Mouse (Mus musculus): ENCODE data around the gene Tspan31. TPM values are rescaled to one million over a fixed set of nuclear protein-coding genes. Genes with fewer than 3 reads are reported as not detected.

Gene Tspan31
- 10 to 100 TPM; 21.6 to 29.9 TPM for total RNA-seq (2021)
- long read RNA-seq, experiment 1, transcript Tspan31-201 (6 exons, 1,556 nt) = major isoform, 48 of 56 reads
- long read RNA-seq, experiment 1, partial matches to known transcripts = 5 of 56 reads
- long read RNA-seq, experiment 1, other reads (novel, unspliced or antisense) = 3 of 56 reads
- long read RNA-seq, experiment 2, transcript Tspan31-201 (6 exons, 1,556 nt) = major isoform, 35 of 36 reads
- long read RNA-seq, experiment 2, partial matches to known transcripts = 0 of 36 reads
- long read RNA-seq, experiment 2, other reads (novel, unspliced or antisense) = 1 of 36 reads

- peak within 1 kb of the TSS; percentile 91 for H3K4me3 ChIP-seq
- intact Hi-C loops (cut with DNase I) = loop anchor here (10.0 kb wide), 1 partner anchor 604 kb away; no protein-coding TSS in a partner anchor
- TF ChIP-seq CTCF (IDR thresholded peaks at IDR 0.05) = no peak
- H3K27ac ChIP-seq = peak within 1 kb of the TSS; percentile 86
- peak; percentile 91 for DNase-seq
Measured at GRCm38 (mm10) chr10:127070190-127071121, at the start of gene Tspan31. Gene Tspan31, minus strand, starts transcription at chr10:127070264.

GRCm38 (mm10) chr10:127119229-127119628 is 49.2 kb upstream of the Tspan31 start:
- H3K4me3 ChIP-seq = no peak overlapping the region
- intact Hi-C loops (cut with DNase I) = no loop called here
- no peak overlapping the region for H3K27ac ChIP-seq
- no peak for TF ChIP-seq CTCF (IDR thresholded peaks at IDR 0.05)
- no peak for DNase-seq

GRCm38 (mm10) chr10:127118470-127118869 is 48.4 kb upstream of the Tspan31 start:
- intact Hi-C loops (cut with DNase I) = no loop called here
- no peak for DNase-seq
- Histone ChIP-seq H3K27ac (no peak overlapping the region), H3K4me3 (no peak overlapping the region)
- TF ChIP-seq CTCF (IDR thresholded peaks at IDR 0.05) = no peak

- H3K4me3 ChIP-seq = no peak overlapping the region
- peak; percentile 34; the same call in 1 of the 2 replicates for TF ChIP-seq CTCF (IDR thresholded peaks at IDR 0.05)
- no peak for DNase-seq
- no peak overlapping the region for H3K27ac ChIP-seq
- intact Hi-C loops (cut with DNase I) = no loop called here
Measured at GRCm38 (mm10) chr10:127115068-127115467, 45.0 kb upstream of the Tspan31 start.

- DNase-seq = no peak
- Histone ChIP-seq H3K4me3 (no peak overlapping the region), H3K27ac (no peak overlapping the region)
- intact Hi-C loops (cut with DNase I) = no loop called here
- no peak for TF ChIP-seq CTCF (IDR thresholded peaks at IDR 0.05)
Measured at GRCm38 (mm10) chr10:127114408-127114807, 44.3 kb upstream of the Tspan31 start.

GRCm38 (mm10) chr10:127111001-127111887 is 41.2 kb upstream of the Tspan31 start:
- no peak for DNase-seq
- no peak overlapping the region for H3K27ac ChIP-seq
- no peak overlapping the region for H3K4me3 ChIP-seq
- TF ChIP-seq CTCF (IDR thresholded peaks at IDR 0.05) = peak; percentile 32
- intact Hi-C loops (cut with DNase I) = no loop called here

GRCm38 (mm10) chr10:127108262-127108583 is 38.2 kb upstream of the Tspan31 start:
- no peak overlapping the region for H3K27ac ChIP-seq
- intact Hi-C loops (cut with DNase I) = no loop called here
- DNase-seq = no peak
- no peak overlapping the region for H3K4me3 ChIP-seq
- no peak for TF ChIP-seq CTCF (IDR thresholded peaks at IDR 0.05)

- intact Hi-C loops (cut with DNase I) = no loop called here
- DNase-seq = no peak
- Histone ChIP-seq H3K27ac (no peak overlapping the region), H3K4me3 (no peak overlapping the region)
- no peak for TF ChIP-seq CTCF (IDR thresholded peaks at IDR 0.05)
Measured at GRCm38 (mm10) chr10:127107563-127108261, 37.6 kb upstream of the Tspan31 start.

- intact Hi-C loops (cut with DNase I) = no loop called here
- no peak for DNase-seq
- Histone ChIP-seq H3K4me3 (no peak overlapping the region), H3K27ac (no peak overlapping the region)
- TF ChIP-seq CTCF (IDR thresholded peaks at IDR 0.05) = no peak
Measured at GRCm38 (mm10) chr10:127103631-127104030, 33.6 kb upstream of the Tspan31 start.

- no peak for TF ChIP-seq CTCF (IDR thresholded peaks at IDR 0.05)
- Histone ChIP-seq H3K4me3 (no peak overlapping the region), H3K27ac (no peak overlapping the region)
- no peak for DNase-seq
- intact Hi-C loops (cut with DNase I) = no loop called here
Measured at GRCm38 (mm10) chr10:127101151-127101550, 31.1 kb upstream of the Tspan31 start.

GRCm38 (mm10) chr10:127100414-127100813 is 30.4 kb upstream of the Tspan31 start:
- no peak for DNase-seq
- H3K4me3 ChIP-seq = no peak overlapping the region
- TF ChIP-seq CTCF (IDR thresholded peaks at IDR 0.05) = no peak
- H3K27ac ChIP-seq = no peak overlapping the region
- intact Hi-C loops (cut with DNase I) = no loop called here

GRCm38 (mm10) chr10:127099868-127100267 is 29.8 kb upstream of the Tspan31 start:
- TF ChIP-seq CTCF (IDR thresholded peaks at IDR 0.05) = no peak
- Histone ChIP-seq H3K4me3 (no peak overlapping the region), H3K27ac (no peak overlapping the region)
- intact Hi-C loops (cut with DNase I) = no loop called here
- no peak for DNase-seq

Data from gastrocnemius, adult 2 months (tissue).